Mouse (Mus musculus): ENCODE results near the gene Gp6. TPM values are rescaled to one million over a fixed set of nuclear protein-coding genes. Genes with fewer than 3 reads are reported as not detected.
A peak's percentile ranks its signal among the peaks of the same experiment; 100 is the strongest.
"Not testable (repeated sequence)": the region's sequence is repeated elsewhere in the genome, so short reads cannot be mapped to it uniquely, and the experiment has no call there.

Gp6 gene
- 0.08 and 0.19 TPM in 2 replicates for polyA plus RNA-seq (2015; fragmentation: Nextera tagmentation; extraction: Ambion mirVana)

GRCm38 (mm10) chr7:4397730-4398129 lies at the start of gene Gp6:
Gp6 (minus strand) TSS chr7:4397744.
- H3K4me2 ChIP-seq (replicated peaks), result no peak within 1 kb of the TSS
- WGBS, result 97% methylated on average over 1 of the region's 1 CpGs
- no peaks in the 10 kb centered on the region for H3K4me1 ChIP-seq (replicated peaks)
- no peaks in the 10 kb centered on the region for H3K9me3 ChIP-seq
- H3K36me3 ChIP-seq, result no peaks in the 10 kb centered on the region
- H3K27ac ChIP-seq, result no peak within 1 kb of the TSS
- no peak within 1 kb of the TSS for H3K9ac ChIP-seq
- H3K4me3 ChIP-seq (replicated peaks), result no peak within 1 kb of the TSS
- H3K27me3 ChIP-seq (replicated peaks), result no peaks in the 10 kb centered on the region
- peak; percentile 84 for ATAC-seq

GRCm38 (mm10) chr7:4447138-4447537 lies 49.6 kb upstream of the Gp6 start:
- H3K27ac ChIP-seq, result no peak overlapping the region
- no peak for ATAC-seq
- H3K4me2 ChIP-seq (replicated peaks), result no peak overlapping the region
- no peaks in the 10 kb centered on the region for H3K27me3 ChIP-seq (replicated peaks)
- no peak overlapping the region for H3K9ac ChIP-seq
- H3K4me1 ChIP-seq (replicated peaks), result peaks cover 8% of the 10 kb centered on the region; the same call in 1 of the 2 replicates
- no peaks in the 10 kb centered on the region for H3K9me3 ChIP-seq
- 3% methylated on average over 1 of the region's 1 CpGs for WGBS
- no peak overlapping the region for H3K4me3 ChIP-seq (replicated peaks)
- H3K36me3 ChIP-seq, result peaks cover 22% of the 10 kb centered on the region

- Histone ChIP-seq H3K4me2 (replicated peaks) (peak within 1 kb of the TSS; percentile 67), H3K9ac (peak within 1 kb of the TSS; percentile 78), H3K27ac (peak within 1 kb of the TSS; percentile 85), H3K27me3 (replicated peaks) (no peaks in the 10 kb centered on the region), H3K9me3 (no peaks in the 10 kb centered on the region), H3K36me3 (peaks cover 24% of the 10 kb centered on the region), H3K4me3 (replicated peaks) (peak within 1 kb of the TSS; percentile 82), H3K4me1 (replicated peaks) (peaks cover 8% of the 10 kb centered on the region; the same call in 1 of the 2 replicates)
- ATAC-seq, result peak; percentile 98
- under 1% methylated on average over 35 of the region's 35 CpGs for WGBS
Measured at GRCm38 (mm10) chr7:4445216-4445791, 47.8 kb upstream of the Gp6 start, which contains the start of gene Rdh13. Rdh13 (minus strand) TSS chr7:4445649.

GRCm38 (mm10) chr7:4440549-4440948 lies 43.0 kb upstream of the Gp6 start:
- Histone ChIP-seq H3K27me3 (replicated peaks) (no peaks in the 10 kb centered on the region), H3K27ac (no peak overlapping the region), H3K36me3 (peaks cover 35% of the 10 kb centered on the region), H3K9me3 (no peaks in the 10 kb centered on the region), H3K9ac (no peak overlapping the region), H3K4me3 (replicated peaks) (no peak overlapping the region), H3K4me1 (replicated peaks) (peaks cover 8% of the 10 kb centered on the region; the same call in 1 of the 2 replicates), H3K4me2 (replicated peaks) (no peak overlapping the region)
- no peak for ATAC-seq
- WGBS, result 90% methylated on average over 10 of the region's 10 CpGs

GRCm38 (mm10) chr7:4437721-4438120 lies 40.2 kb upstream of the Gp6 start:
- no peak overlapping the region for H3K9ac ChIP-seq
- no peaks in the 10 kb centered on the region for H3K9me3 ChIP-seq
- H3K4me1 ChIP-seq (replicated peaks), result no peaks in the 10 kb centered on the region
- no peak overlapping the region for H3K27ac ChIP-seq
- H3K4me2 ChIP-seq (replicated peaks), result no peak overlapping the region
- H3K36me3 ChIP-seq, result peaks cover 35% of the 10 kb centered on the region
- H3K27me3 ChIP-seq (replicated peaks), result no peaks in the 10 kb centered on the region
- ATAC-seq, result no peak
- WGBS, result 91% methylated on average over 2 of the region's 2 CpGs
- no peak overlapping the region for H3K4me3 ChIP-seq (replicated peaks)

- Histone ChIP-seq H3K9me3 (no peaks in the 10 kb centered on the region), H3K27me3 (replicated peaks) (no peaks in the 10 kb centered on the region), H3K27ac (no peak overlapping the region), H3K4me2 (replicated peaks) (no peak overlapping the region), H3K4me1 (replicated peaks) (no peaks in the 10 kb centered on the region), H3K9ac (no peak overlapping the region), H3K4me3 (replicated peaks) (no peak overlapping the region), H3K36me3 (peaks cover 51% of the 10 kb centered on the region)
- ATAC-seq, result no peak
- WGBS, result 91% methylated on average over 8 of the region's 8 CpGs
Measured at GRCm38 (mm10) chr7:4432026-4432425, 34.5 kb upstream of the Gp6 start.

- Histone ChIP-seq H3K36me3 (peaks cover 49% of the 10 kb centered on the region), H3K4me1 (replicated peaks) (no peaks in the 10 kb centered on the region), H3K4me2 (replicated peaks) (no peak overlapping the region), H3K9me3 (no peaks in the 10 kb centered on the region), H3K27me3 (replicated peaks) (no peaks in the 10 kb centered on the region), H3K27ac (no peak overlapping the region), H3K9ac (no peak overlapping the region), H3K4me3 (replicated peaks) (no peak overlapping the region)
- 83% methylated on average over 6 of the region's 6 CpGs for WGBS
- no peak for ATAC-seq
Measured at GRCm38 (mm10) chr7:4431548-4431947, 34.0 kb upstream of the Gp6 start.

GRCm38 (mm10) chr7:4430246-4430844 lies 32.8 kb upstream of the Gp6 start:
- H3K4me2 ChIP-seq (replicated peaks), result no peak overlapping the region
- no peaks in the 10 kb centered on the region for H3K27me3 ChIP-seq (replicated peaks)
- no peak overlapping the region for H3K4me3 ChIP-seq (replicated peaks)
- H3K9me3 ChIP-seq, result no peaks in the 10 kb centered on the region
- no peaks in the 10 kb centered on the region for H3K4me1 ChIP-seq (replicated peaks)
- 96% methylated on average over 9 of the region's 9 CpGs for WGBS
- no peak for ATAC-seq
- no peak overlapping the region for H3K9ac ChIP-seq
- peaks cover 47% of the 10 kb centered on the region for H3K36me3 ChIP-seq
- no peak overlapping the region for H3K27ac ChIP-seq

- H3K27me3 ChIP-seq (replicated peaks), result no peaks in the 10 kb centered on the region
- H3K4me1 ChIP-seq (replicated peaks), result no peaks in the 10 kb centered on the region
- 70% methylated on average over 7 of the region's 7 CpGs for WGBS
- H3K9ac ChIP-seq, result no peak overlapping the region
- no peak overlapping the region for H3K4me3 ChIP-seq (replicated peaks)
- no peaks in the 10 kb centered on the region for H3K9me3 ChIP-seq
- peaks cover 39% of the 10 kb centered on the region for H3K36me3 ChIP-seq
- ATAC-seq, result peak; percentile 93
- no peak overlapping the region for H3K27ac ChIP-seq
- no peak overlapping the region for H3K4me2 ChIP-seq (replicated peaks)
Measured at GRCm38 (mm10) chr7:4427161-4427912, 29.8 kb upstream of the Gp6 start.

- 62% methylated on average over 4 of the region's 4 CpGs for WGBS
- H3K27me3 ChIP-seq (replicated peaks), result no peaks in the 10 kb centered on the region
- H3K36me3 ChIP-seq, result 0 out of 2 replicates have a peak, but pooled peaks cover 6% of the 10 kb centered on the region
- H3K9me3 ChIP-seq, result no peaks in the 10 kb centered on the region
- no peak overlapping the region for H3K4me2 ChIP-seq (replicated peaks)
- no peak overlapping the region for H3K4me3 ChIP-seq (replicated peaks)
- no peak for ATAC-seq
- no peak overlapping the region for H3K27ac ChIP-seq
- no peak overlapping the region for H3K9ac ChIP-seq
- no peaks in the 10 kb centered on the region for H3K4me1 ChIP-seq (replicated peaks)
Measured at GRCm38 (mm10) chr7:4420230-4420629, 22.7 kb upstream of the Gp6 start.

- Histone ChIP-seq H3K27me3 (replicated peaks) (no peaks in the 10 kb centered on the region), H3K4me2 (replicated peaks) (no peak overlapping the region), H3K36me3 (0 out of 2 replicates have a peak, but pooled peaks cover 2% of the 10 kb centered on the region), H3K4me3 (replicated peaks) (no peak overlapping the region), H3K27ac (no peak overlapping the region), H3K4me1 (replicated peaks) (no peaks in the 10 kb centered on the region), H3K9me3 (no peaks in the 10 kb centered on the region), H3K9ac (no peak overlapping the region)
- ATAC-seq, result no peak
- WGBS, result 83% methylated on average over 6 of the region's 6 CpGs
Measured at GRCm38 (mm10) chr7:4419681-4420080, 22.1 kb upstream of the Gp6 start.

- not testable (repeated sequence) for H3K36me3 ChIP-seq; H3K9ac ChIP-seq; ATAC-seq; H3K27me3 ChIP-seq (replicated peaks); H3K4me1 ChIP-seq (replicated peaks); H3K4me3 ChIP-seq (replicated peaks); H3K4me2 ChIP-seq (replicated peaks); H3K9me3 ChIP-seq; H3K27ac ChIP-seq
- 97% methylated on average over 15 of the region's 15 CpGs for WGBS
Measured at GRCm38 (mm10) chr7:4412406-4412805, 14.9 kb upstream of the Gp6 start.

Data from intestine, embryonic 15.5 days (tissue).